Mouse (Mus musculus) midbrain, embryonic 12.5 days (tissue): Measurements from ENCODE around the gene Tshr. TPM values are rescaled to one million over a fixed set of nuclear protein-coding genes. Genes with fewer than 3 reads are reported as not detected.
"Not testable (repeated sequence)": the region's sequence is repeated elsewhere in the genome, so short reads cannot be mapped to it uniquely, and the experiment has no call there.

Source experiments
- ATAC-seq: fragments of 200-750 bp; cut with Nextera tagmentation; 2 replicates; pipeline ENCODE4 v1.8.0; 2017; ENCODE audit warnings: low read depth, moderate TSS enrichment, moderate library complexity; ENCODE audit not compliant: low FRiP score
- H3K27ac ChIP-seq: fragments of 300-500 bp; sonication (generic); replicated peaks from 2 replicates; pipeline ENCODE4 v1.5.1; 2016; ENCODE audit warnings: mild to moderate bottlenecking
- H3K27me3 ChIP-seq: fragments of 300-500 bp; sonication (generic); 2 replicates; pipeline ENCODE4 v1.6.1; 2016; ENCODE audit warnings: mild to moderate bottlenecking
- H3K36me3 ChIP-seq: fragments of 300-500 bp; sonication (generic); 2 replicates; pipeline ENCODE4 v1.6.1; 2016
- H3K4me1 ChIP-seq: fragments of 300-500 bp; sonication (generic); 2 replicates; pipeline ENCODE4 v1.6.1; 2016
- H3K4me2 ChIP-seq: fragments of 300-500 bp; sonication (generic); replicated peaks from 2 replicates; pipeline ENCODE4 v1.6.1; 2016; ENCODE audit warnings: mild to moderate bottlenecking, moderate library complexity
- H3K4me3 ChIP-seq: fragments of 300-500 bp; sonication (generic); 2 replicates; pipeline ENCODE4 v1.5.1; 2016; ENCODE audit warnings: mild to moderate bottlenecking
- H3K9ac ChIP-seq: fragments of 300-500 bp; sonication (generic); replicated peaks from 2 replicates; pipeline ENCODE4 v1.6.1; 2016; ENCODE audit warnings: mild to moderate bottlenecking, moderate library complexity
- H3K9me3 ChIP-seq: fragments of 300-500 bp; sonication (generic); 2 replicates; pipeline ENCODE4 v1.6.1; 2016; ENCODE audit warnings: mild to moderate bottlenecking
- WGBS: fragments of 180-500 bp; shearing (Covaris S2); methylation state at CpG from one replicate; pipeline ENCODE4 v1.1.7; 2016; 5-methylcytosine and 5-hydroxymethylcytosine counted together
- polyA plus RNA-seq: library from polyadenylated mRNA; unstranded; fragments of >200 nt; fragmentation: Nextera tagmentation; extraction: Ambion mirVana; gene quantifications from 2 replicates; pipeline ENCODE4 v1.2.1, GENCODE M21; 2016

Gene Tshr
- polyA plus RNA-seq, 1 experiment from 2014 or later, result 0.10 TPM

DNA sequence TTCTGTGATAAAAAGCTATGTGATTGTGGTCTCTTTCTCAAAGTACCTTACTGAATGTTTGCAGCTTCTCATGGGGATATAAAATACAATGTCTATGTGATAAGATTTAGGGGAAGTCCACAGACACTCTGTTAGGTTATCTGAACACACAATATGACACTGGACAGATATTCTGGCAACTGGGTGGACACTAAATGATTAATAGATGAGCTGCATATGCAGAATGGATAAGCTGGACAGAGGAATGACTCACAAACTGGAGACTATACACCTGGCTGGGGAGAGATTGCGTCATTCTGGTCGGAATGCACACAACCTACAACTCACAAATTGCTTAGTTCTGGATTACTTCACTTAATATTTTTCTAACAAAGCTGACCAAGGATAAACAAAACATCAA, 195.3 kb downstream of the Tshr start:
- H3K27ac ChIP-seq, result no peak overlapping the region
- ATAC-seq, result no peak
- no peak overlapping the region for H3K4me3 ChIP-seq
- no peak overlapping the region for H3K4me2 ChIP-seq
- no peaks in the 10 kb centered on the region for H3K27me3 ChIP-seq
- peaks cover 64% of the 10 kb centered on the region for H3K36me3 ChIP-seq
- H3K9ac ChIP-seq, result no peak overlapping the region
- no peaks in the 10 kb centered on the region for H3K9me3 ChIP-seq
- WGBS, result 97% methylated on average over 2 of the region's 2 CpGs
- H3K4me1 ChIP-seq, result peaks cover 21% of the 10 kb centered on the region

GRCm38 (mm10) chr12:91581204-91582070, 197.1 kb downstream of the Tshr start:
- H3K27ac ChIP-seq, result no peak overlapping the region
- H3K36me3 ChIP-seq, result peaks cover 62% of the 10 kb centered on the region
- no peaks in the 10 kb centered on the region for H3K9me3 ChIP-seq
- H3K27me3 ChIP-seq, result no peaks in the 10 kb centered on the region; the same call in 1 of the 2 replicates
- WGBS, result 92% methylated on average over 6 of the region's 6 CpGs
- no peak for ATAC-seq
- peaks cover 21% of the 10 kb centered on the region for H3K4me1 ChIP-seq
- H3K4me2 ChIP-seq, result no peak overlapping the region
- no peak overlapping the region for H3K4me3 ChIP-seq
- no peak overlapping the region for H3K9ac ChIP-seq

GRCm38 (mm10) chr12:91582362-91583002, 198.1 kb downstream of the Tshr start:
- Histone ChIP-seq H3K9ac (no peak overlapping the region), H3K27ac (no peak overlapping the region), H3K36me3 (peaks cover 53% of the 10 kb centered on the region), H3K27me3 (no peaks in the 10 kb centered on the region; the same call in 1 of the 2 replicates), H3K4me1 (peaks cover 29% of the 10 kb centered on the region), H3K9me3 (no peaks in the 10 kb centered on the region), H3K4me2 (no peak overlapping the region), H3K4me3 (no peak overlapping the region)
- no peak for ATAC-seq
- WGBS, result 70% methylated on average over 6 of the region's 6 CpGs

GRCm38 (mm10) chr12:91583409-91583808, 199.0 kb downstream of the Tshr start:
- Histone ChIP-seq H3K27me3 (no peaks in the 10 kb centered on the region; the same call in 1 of the 2 replicates), H3K4me2 (peak overlapping the region; percentile 2; the same call in 1 of the 2 replicates), H3K36me3 (peaks cover 46% of the 10 kb centered on the region), H3K4me1 (peaks cover 29% of the 10 kb centered on the region), H3K9ac (no peak overlapping the region), H3K4me3 (no peak overlapping the region), H3K27ac (no peak overlapping the region), H3K9me3 (no peaks in the 10 kb centered on the region)
- WGBS, result 24% methylated on average over 6 of the region's 6 CpGs
- no peak for ATAC-seq

DNA sequence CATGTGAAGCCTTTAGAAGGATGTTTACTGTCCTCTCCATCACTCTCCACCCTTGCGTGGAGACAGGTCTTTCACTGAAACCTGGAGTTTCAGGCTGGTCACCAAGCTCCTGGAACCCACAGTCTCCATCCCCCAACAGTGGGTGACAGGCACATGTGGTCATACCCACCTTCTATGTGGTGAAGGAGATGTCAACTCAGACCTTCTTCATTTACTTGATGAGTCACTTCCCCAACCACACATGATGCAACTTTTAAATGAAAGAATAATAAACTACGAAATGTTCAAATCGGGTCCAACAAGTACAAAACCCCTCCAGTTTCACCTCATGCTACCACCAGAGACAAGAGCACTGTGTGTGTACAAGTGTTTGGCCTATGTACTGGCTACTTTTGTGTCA, 200.8 kb downstream of the Tshr start:
- no peak overlapping the region for H3K4me3 ChIP-seq
- peaks cover 34% of the 10 kb centered on the region for H3K36me3 ChIP-seq
- H3K27ac ChIP-seq, result no peak overlapping the region
- WGBS, result 92% methylated on average over 3 of the region's 3 CpGs
- H3K9me3 ChIP-seq, result no peaks in the 10 kb centered on the region
- no peak overlapping the region for H3K4me2 ChIP-seq
- no peak for ATAC-seq
- H3K27me3 ChIP-seq, result no peaks in the 10 kb centered on the region; the same call in 1 of the 2 replicates
- no peak overlapping the region for H3K9ac ChIP-seq
- peaks cover 29% of the 10 kb centered on the region for H3K4me1 ChIP-seq

DNA sequence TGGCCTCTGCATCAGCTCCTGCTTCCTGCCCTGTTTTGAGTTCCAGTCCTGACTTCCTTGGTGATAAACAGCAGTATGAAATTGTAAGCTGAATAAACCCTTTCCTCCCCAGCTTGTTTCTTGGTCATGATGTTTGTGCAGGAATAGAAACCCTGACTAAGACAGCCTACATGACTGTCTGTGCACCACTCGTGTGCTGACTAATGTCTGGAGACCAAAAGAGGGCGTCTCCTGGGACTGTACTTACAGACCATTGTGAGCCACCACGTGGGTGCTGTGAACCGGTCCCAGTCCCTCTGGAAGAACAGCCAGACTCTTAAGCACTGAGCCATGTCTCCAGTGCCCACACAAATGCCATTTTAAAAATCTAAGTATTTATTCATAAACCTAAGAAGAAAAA, 201.5 kb downstream of the Tshr start:
- not testable (repeated sequence) for H3K9me3 ChIP-seq, ATAC-seq, H3K27me3 ChIP-seq, H3K4me2 ChIP-seq, H3K9ac ChIP-seq, H3K27ac ChIP-seq, H3K4me3 ChIP-seq
- peaks cover 32% of the 10 kb centered on the region for H3K4me1 ChIP-seq
- WGBS, result 95% methylated on average over 4 of the region's 4 CpGs
- peaks cover 31% of the 10 kb centered on the region for H3K36me3 ChIP-seq

DNA sequence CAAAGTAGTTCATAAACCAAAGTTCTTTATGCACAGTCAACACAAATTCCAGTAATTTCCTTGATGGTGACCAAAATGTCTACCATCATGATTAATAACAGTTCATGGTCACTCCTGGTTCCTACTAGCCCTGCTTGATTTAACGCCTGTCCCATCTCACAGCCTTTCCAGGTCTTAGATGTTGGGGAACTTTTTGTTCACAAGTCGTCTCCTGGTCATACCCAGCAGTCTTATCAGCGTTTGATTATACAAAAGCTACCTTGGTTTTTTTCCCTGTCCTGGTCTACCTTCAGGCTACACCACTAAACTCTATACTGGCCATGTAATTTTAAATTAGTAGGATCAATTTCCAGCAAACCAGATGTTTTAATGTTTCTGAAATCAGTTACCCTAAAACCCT, 202.7 kb downstream of the Tshr start:
- Histone ChIP-seq H3K27me3 (no peaks in the 10 kb centered on the region; the same call in 1 of the 2 replicates), H3K4me2 (peak overlapping the region; percentile 62), H3K4me1 (peaks cover 36% of the 10 kb centered on the region), H3K9ac (peak overlapping the region; percentile 100), H3K27ac (no peak overlapping the region), H3K36me3 (peaks cover 24% of the 10 kb centered on the region), H3K9me3 (no peaks in the 10 kb centered on the region), H3K4me3 (peak overlapping the region; percentile 96)
- no peak for ATAC-seq
- WGBS, result 63% methylated on average over 3 of the region's 3 CpGs

- Histone ChIP-seq H3K27ac (peak overlapping the region; percentile 100), H3K4me2 (peak overlapping the region; percentile 62), H3K4me3 (peak overlapping the region; percentile 96), H3K9ac (peak overlapping the region; percentile 100), H3K27me3 (no peaks in the 10 kb centered on the region; the same call in 1 of the 2 replicates), H3K9me3 (no peaks in the 10 kb centered on the region), H3K4me1 (peaks cover 33% of the 10 kb centered on the region), H3K36me3 (peaks cover 19% of the 10 kb centered on the region)
- ATAC-seq, result no peak
- WGBS, result 13% methylated on average over 5 of the region's 5 CpGs
These were observed 203.2 kb downstream of the Tshr start for GRCm38 (mm10) chr12:91587491-91588033.

- peaks cover 18% of the 10 kb centered on the region for H3K36me3 ChIP-seq
- ATAC-seq, result peak; percentile 87
- WGBS, result under 1% methylated on average over 32 of the region's 32 CpGs
These were observed 203.9 kb downstream of the Tshr start for GRCm38 (mm10) chr12:91588176-91588669.

GRCm38 (mm10) chr12:91588670-91589541, 204.5 kb downstream of the Tshr start:
- Histone ChIP-seq H3K36me3 (peaks cover 18% of the 10 kb centered on the region), H3K4me1 (peaks cover 20% of the 10 kb centered on the region), H3K4me2 (peak overlapping the region; percentile 62), H3K9me3 (no peaks in the 10 kb centered on the region), H3K4me3 (peak overlapping the region; percentile 96), H3K27ac (peak overlapping the region; percentile 100), H3K9ac (peak overlapping the region; percentile 100), H3K27me3 (no peaks in the 10 kb centered on the region; the same call in 1 of the 2 replicates)
- ATAC-seq, result 0 out of 2 replicates have a peak, but pooled peaks have one; percentile 1
- WGBS, result under 1% methylated on average over 50 of the region's 83 CpGs

More at GRCm38 (mm10) chr12:91588176-91588669, 203.9 kb downstream of the Tshr start:
- peak overlapping the region; percentile 100 for H3K9ac ChIP-seq
- H3K9me3 ChIP-seq, result no peaks in the 10 kb centered on the region
- H3K4me3 ChIP-seq, result peak overlapping the region; percentile 96
- H3K4me2 ChIP-seq, result peak overlapping the region; percentile 62
- H3K27ac ChIP-seq, result peak overlapping the region; percentile 100
- H3K4me1 ChIP-seq, result peaks cover 26% of the 10 kb centered on the region
- H3K27me3 ChIP-seq, result no peaks in the 10 kb centered on the region; the same call in 1 of the 2 replicates

- Histone ChIP-seq H3K4me2 (peak overlapping the region; percentile 39), H3K27ac (peak overlapping the region; percentile 100), H3K36me3 (peaks cover 13% of the 10 kb centered on the region), H3K9ac (peak overlapping the region; percentile 100), H3K4me3 (peak overlapping the region; percentile 96), H3K4me1 (peaks cover 15% of the 10 kb centered on the region), H3K27me3 (no peaks in the 10 kb centered on the region; the same call in 1 of the 2 replicates), H3K9me3 (no peaks in the 10 kb centered on the region)
- ATAC-seq, result no peak
- 0% methylated on average over 11 of the region's 11 CpGs for WGBS
These were observed 205.1 kb downstream of the Tshr start for GRCm38 (mm10) chr12:91589542-91589846.
